11 mouse cellular contexts compared by ENCODE assay signal in genomic region chr4:132351401-132351800, GRCm38 (mm10). TPM values are rescaled to one million over a fixed set of nuclear protein-coding genes. Genes with fewer than 3 reads are reported as not detected.
A peak's percentile ranks its signal among the peaks of the same experiment; 100 is the strongest.
DNase-seq lines count a peak whose midpoint lies in the region; ATAC-seq and TF ChIP-seq lines count a peak whose summit lies in the region.
"Had no signal": no experiment of that assay in that cellular context is flagged by ENCODE, and none has a peak within 500 bp of the region (broad histone marks: within the 10 kb centered on the region; RNA-seq: fewer than 3 reads in every experiment).

No protein-coding gene starts in this region.

- no peaks in the 10 kb centered on the region for H3K9me3 ChIP-seq in kidney, embryonic 16.5 days (ENCODE audit: low read length)
- H3K9me3 ChIP-seq in MEL (replicated peaks; ENCODE audit: insufficient read depth, low read length): no peaks in the 10 kb centered on the region
- no peaks in the 10 kb centered on the region for H3K9me3 ChIP-seq in hindbrain, embryonic 12.5 days (replicated peaks)
- H3K9me3 ChIP-seq in liver, postnatal 0 days (ENCODE audit: low read length): no peaks in the 10 kb centered on the region

- peak overlapping the region; percentile 76 for H3K4me2 ChIP-seq in kidney, embryonic 16.5 days (replicated peaks; ENCODE audit: low read depth, low read length)
- H3K4me2 ChIP-seq in hindbrain, embryonic 12.5 days (replicated peaks): peak overlapping the region; percentile 85
- H3K4me2 ChIP-seq in liver, postnatal 0 days (ENCODE audit: low read depth, low read length): peak overlapping the region; percentile 69

- no peak overlapping the region for H3K27ac ChIP-seq in kidney, embryonic 16.5 days (ENCODE audit: low read length)
- H3K27ac ChIP-seq in MEL (ENCODE audit: control insufficient read depth, low read depth, low read length): peak overlapping the region; percentile 90
- no peak overlapping the region for H3K27ac ChIP-seq in hindbrain, embryonic 12.5 days
- no peak overlapping the region for H3K27ac ChIP-seq in liver, postnatal 0 days (ENCODE audit: low read depth)

- H3K9ac ChIP-seq in kidney, embryonic 16.5 days (replicated peaks; ENCODE audit: low read length): peak overlapping the region; percentile 28; the same call in 1 of the 2 replicates
- H3K9ac ChIP-seq in MEL (ENCODE audit: control insufficient read depth, low read depth, low read length, poor library complexity, severe bottlenecking): peak overlapping the region; percentile 97
- H3K9ac ChIP-seq in hindbrain, embryonic 12.5 days: no peak overlapping the region
- peak overlapping the region; percentile 86 for H3K9ac ChIP-seq in liver, postnatal 0 days (replicated peaks)

- TF ChIP-seq RAD21 in MEL (IDR thresholded peaks at IDR 0.05; ENCODE audit: low read depth, low read length): no peak

- 22% methylated on average over 1 of the region's 1 CpGs for WGBS in kidney, embryonic 16.5 days
- WGBS in hindbrain, embryonic 12.5 days: 44% methylated on average over 1 of the region's 1 CpGs
- 16% methylated on average over 1 of the region's 1 CpGs for WGBS in liver, postnatal 0 days (ENCODE audit: insufficient replicate concordance)

- no peak for ATAC-seq in kidney, embryonic 16.5 days (ENCODE audit: low FRiP score, low TSS enrichment)
- no peak for ATAC-seq in hindbrain, embryonic 12.5 days (ENCODE audit: low FRiP score)
- no peak for ATAC-seq in liver, postnatal 0 days
- no peak for ATAC-seq in monocyte, adult 5-6 weeks (replicated peaks; ENCODE audit: insufficient number of reproducible peaks, low FRiP score, low TSS enrichment, poor library complexity, severe bottlenecking)

- H3K36me3 ChIP-seq in kidney, embryonic 16.5 days (ENCODE audit: insufficient read depth, low read length): peaks cover 12% of the 10 kb centered on the region; the same call in 1 of the 2 replicates
- peaks cover 3 to 12% of the 10 kb centered on the region in 2 experiments; a peak in 3 of 4 replicates for H3K36me3 ChIP-seq in MEL (ENCODE audit: control insufficient read depth in 1 of 2, insufficient read depth in 2 of 2, low read length in 2 of 2)
- H3K36me3 ChIP-seq in hindbrain, embryonic 12.5 days: peaks cover 16% of the 10 kb centered on the region
- peaks cover 14% of the 10 kb centered on the region; the same call in 1 of the 2 replicates for H3K36me3 ChIP-seq in liver, postnatal 0 days (replicated peaks; ENCODE audit: insufficient read depth, low read length)

- no peak for TF ChIP-seq CTCF in MEL (IDR thresholded peaks at IDR 0.05 in 2 of 3, conservative IDR thresholded peaks at IDR 0.05 in 1 of 3; ENCODE audit: control insufficient read depth in 1 of 3, insufficient read depth in 1 of 3, low read depth in 2 of 3, low read length in 3 of 3, poor library complexity in 1 of 3, severe bottlenecking in 1 of 3)
- no peak for TF ChIP-seq CTCF in liver, postnatal 0 days (IDR thresholded peaks at IDR 0.05; ENCODE audit: low read depth)

- DNase-seq in kidney, adult 11 months: no peak
- peak; percentile 57 for DNase-seq in MEL (ENCODE audit: low read depth, low spot score)
- DNase-seq in liver, postnatal 0 days: no peak
- DNase-seq in gastrocnemius, adult 18-20 months (ENCODE audit: low spot score): no peak
- DNase-seq in cerebellum, postnatal 14 days: no peak
- DNase-seq: heart, adult 18-20 months; right cerebral cortex, postnatal 14 days had no signal

- H3K4me1 ChIP-seq in kidney, embryonic 16.5 days (ENCODE audit: insufficient read depth, low read length): peaks cover 13% of the 10 kb centered on the region
- H3K4me1 ChIP-seq in MEL (ENCODE audit: control insufficient read depth in 1 of 2, insufficient read depth in 2 of 2, low read length in 2 of 2): peaks cover 0 to 9% of the 10 kb centered on the region in 2 experiments; a peak in 2 of 4 replicates
- H3K4me1 ChIP-seq in hindbrain, embryonic 12.5 days: peaks cover 18% of the 10 kb centered on the region
- peaks cover 28% of the 10 kb centered on the region for H3K4me1 ChIP-seq in liver, postnatal 0 days (ENCODE audit: insufficient read depth)

- TF ChIP-seq POLR2A in MEL (IDR thresholded peaks at IDR 0.05; ENCODE audit: control insufficient read depth in 1 of 2, insufficient read depth in 1 of 2, low read depth in 1 of 2, low read length in 2 of 2, poor library complexity in 1 of 2): peak in 1 of 2 experiments; percentile 68; a peak in 1 of 4 replicates

- H3K4me3 ChIP-seq in kidney, embryonic 16.5 days (ENCODE audit: low read length): peak overlapping the region; percentile 78
- H3K4me3 ChIP-seq in MEL (ENCODE audit: control insufficient read depth in 1 of 2, insufficient read depth in 1 of 2, low read depth in 2 of 2, low read length in 2 of 2): peak overlapping the region; percentile 72 to 81
- no peak overlapping the region for H3K4me3 ChIP-seq in hindbrain, embryonic 12.5 days
- H3K4me3 ChIP-seq in liver, postnatal 0 days (ENCODE audit: low read depth, low read length): peak overlapping the region; percentile 77

- H3K79me2 ChIP-seq in MEL (ENCODE audit: control insufficient read depth, insufficient read depth, low read length, poor library complexity): peaks cover 27% of the 10 kb centered on the region

- H3K27me3 ChIP-seq in kidney, embryonic 16.5 days (ENCODE audit: insufficient read depth, low read length): no peaks in the 10 kb centered on the region
- no peaks in the 10 kb centered on the region for H3K27me3 ChIP-seq in MEL (ENCODE audit: control insufficient read depth in 1 of 2, insufficient read depth in 2 of 2, low read length in 2 of 2)
- H3K27me3 ChIP-seq in hindbrain, embryonic 12.5 days: no peaks in the 10 kb centered on the region
- H3K27me3 ChIP-seq in liver, postnatal 0 days (ENCODE audit: insufficient read depth, low read length): no peaks in the 10 kb centered on the region

- TF ChIP-seq EP300 in MEL (IDR thresholded peaks at IDR 0.05; ENCODE audit: low read depth in 1 of 2, low read length in 2 of 2): no peak
- no peak for TF ChIP-seq EP300 in liver, postnatal 0 days (IDR thresholded peaks at IDR 0.05; ENCODE audit: low read depth)

TF ChIP-seq in MEL, 35 proteins besides CTCF, POLR2A, EP300 and RAD21:
- 0 out of 2 replicates have a peak, but pooled peaks have one; percentile 20 for TF ChIP-seq TBP (IDR thresholded peaks at IDR 0.05; ENCODE audit: low read depth, low read length)
- no peak for TF ChIP-seq MEF2A (IDR thresholded peaks at IDR 0.05; ENCODE audit: extremely low read depth, insufficient replicate concordance, low read depth, low read length, poor library complexity, severe bottlenecking)

RNA-seq across cellular contexts. Expression of gene Rcc1, which starts 2.0 kb away (rescaled TPM):
- 89.6 and 92.7 TPM in 2 replicates for polyA plus RNA-seq in kidney, embryonic 16.5 days (2015; fragmentation: Nextera tagmentation; extraction: Ambion mirVana)
- total RNA-seq in MEL (2012; rRNA removed): 137 and 147 TPM in 2 replicates
- 100 to 1,000 TPM in 1 of 2 experiments, 10 to 100 TPM in 1; 83.6 to 186 TPM for polyA plus RNA-seq in MEL (2012; ENCODE audit: insufficient read depth in 1 of 2, insufficient read length in 2 of 2, low read depth in 1 of 2, low replicate concordance in 2 of 2, missing spikeins in 1 of 2)
- 65.8 and 67.5 TPM in 2 replicates for polyA plus RNA-seq in hindbrain, embryonic 12.5 days (2016; fragmentation: Nextera tagmentation; extraction: Ambion mirVana)
- polyA plus RNA-seq in liver, postnatal 0 days (2015; fragmentation: Nextera tagmentation; extraction: Ambion mirVana): 21.3 and 25.6 TPM in 2 replicates
- 1 to 10 TPM; 5.6 to 7.7 TPM for total RNA-seq in gastrocnemius, adult 18-20 months (2021)
- total RNA-seq in monocyte, adult 5-6 weeks (2017): 2.9 to 7.7 TPM (median 6.1 TPM) in 3 replicates

RNA-seq across cellular contexts. Expression of gene Trnau1ap, which starts 22.1 kb away (rescaled TPM):
- polyA plus RNA-seq in kidney, embryonic 16.5 days (2015; fragmentation: Nextera tagmentation; extraction: Ambion mirVana): 75.8 and 77.0 TPM in 2 replicates
- 110 and 117 TPM in 2 replicates for total RNA-seq in MEL (2012; rRNA removed)
- 100 to 1,000 TPM in 1 of 2 experiments, not detected in 1; 102 TPM for polyA plus RNA-seq in MEL (2012; ENCODE audit: insufficient read depth in 1 of 2, insufficient read length in 2 of 2, low read depth in 1 of 2, low replicate concordance in 2 of 2, missing spikeins in 1 of 2)
- 80.1 and 80.6 TPM in 2 replicates for polyA plus RNA-seq in hindbrain, embryonic 12.5 days (2016; fragmentation: Nextera tagmentation; extraction: Ambion mirVana)
- 30.4 and 33.8 TPM in 2 replicates for polyA plus RNA-seq in liver, postnatal 0 days (2015; fragmentation: Nextera tagmentation; extraction: Ambion mirVana)
- 10 to 100 TPM in 1 of 2 experiments, 1 to 10 TPM in 1; 9.9 to 11.4 TPM for total RNA-seq in gastrocnemius, adult 18-20 months (2021)
- total RNA-seq in monocyte, adult 5-6 weeks (2017): 42.3 to 56.8 TPM (median 49.3 TPM) in 3 replicates

RNA-seq across cellular contexts. Expression of gene Rab42, which starts 48.2 kb away (rescaled TPM):
- 3.9 and 4.1 TPM in 2 replicates for polyA plus RNA-seq in kidney, embryonic 16.5 days (2015; fragmentation: Nextera tagmentation; extraction: Ambion mirVana)
- 0.52 and 0.85 TPM in 2 replicates for total RNA-seq in MEL (2012; rRNA removed)
- under 1 TPM in 1 of 2 experiments, not detected in 1; 0.40 TPM for polyA plus RNA-seq in MEL (2012; ENCODE audit: insufficient read depth in 1 of 2, insufficient read length in 2 of 2, low read depth in 1 of 2, low replicate concordance in 2 of 2, missing spikeins in 1 of 2)
- 0.96 and 1.5 TPM in 2 replicates for polyA plus RNA-seq in hindbrain, embryonic 12.5 days (2016; fragmentation: Nextera tagmentation; extraction: Ambion mirVana)
- polyA plus RNA-seq in liver, postnatal 0 days (2015; fragmentation: Nextera tagmentation; extraction: Ambion mirVana): 0.30 and 0.73 TPM in 2 replicates
- total RNA-seq in gastrocnemius, adult 18-20 months (2021): under 1 TPM in 1 of 2 experiments, not detected in 1; 0.31 TPM
- not detected in 3 replicates for total RNA-seq in monocyte, adult 5-6 weeks (2017)
- total RNA-seq: common myeloid progenitor, adult 5-6 weeks had no signal
